Mouse (Mus musculus) liver, embryonic 12.5 days (tissue): ENCODE measurements at regions not wholly inside any gene's neighbourhood (a gene's known extent, or its start where the extent isn't known, plus 50 kb on each side); places are given as distances from the start of the nearest gene placed in this dataset.

Experiments used
- ATAC-seq: fragments of 200-750 bp; cut with Nextera tagmentation; 2 replicates; pipeline ENCODE4 v1.8.0; 2017; ENCODE audit warnings: moderate number of reproducible peaks, mild to moderate bottlenecking, moderate library complexity
- H3K27ac ChIP-seq: fragments of 300-500 bp; sonication (generic); 2 replicates; pipeline ENCODE4 v1.5.1; 2016; ENCODE audit warnings: mild to moderate bottlenecking
- H3K27me3 ChIP-seq: fragments of 300-500 bp; sonication (generic); replicated peaks from 2 replicates; pipeline ENCODE4 v1.6.1; 2016; ENCODE audit warnings: mild to moderate bottlenecking, moderate library complexity
- H3K36me3 ChIP-seq: fragments of 300-500 bp; sonication (generic); 2 replicates; pipeline ENCODE4 v1.6.1; 2016; ENCODE audit warnings: mild to moderate bottlenecking, moderate library complexity
- H3K4me1 ChIP-seq: fragments of 300-500 bp; sonication (generic); 2 replicates; pipeline ENCODE4 v1.6.1; 2016
- H3K4me2 ChIP-seq: fragments of 300-500 bp; sonication (generic); 2 replicates; pipeline ENCODE4 v1.6.1; 2016; ENCODE audit warnings: mild to moderate bottlenecking, moderate library complexity
- H3K4me3 ChIP-seq: fragments of 300-500 bp; sonication (generic); 2 replicates; pipeline ENCODE4 v1.5.1; 2016; ENCODE audit warnings: mild to moderate bottlenecking, moderate library complexity
- H3K9ac ChIP-seq: fragments of 300-500 bp; sonication (generic); 2 replicates; pipeline ENCODE4 v1.6.1; 2016; ENCODE audit warnings: mild to moderate bottlenecking, moderate library complexity
- H3K9me3 ChIP-seq: fragments of 300-500 bp; sonication (generic); replicated peaks from 2 replicates; pipeline ENCODE4 v1.6.1; 2016; ENCODE audit warnings: mild to moderate bottlenecking, moderate library complexity
- WGBS: fragments of 180-500 bp; shearing (Covaris S2); methylation state at CpG from one replicate; pipeline ENCODE4 v1.1.7; 2016; ENCODE audit not compliant: insufficient replicate concordance; 5-methylcytosine and 5-hydroxymethylcytosine counted together

GRCm38 (mm10) chr3:40092765-40093368, 438.2 kb upstream of the Intu start:
- WGBS, result 73% methylated on average over 8 of the region's 8 CpGs

DNA sequence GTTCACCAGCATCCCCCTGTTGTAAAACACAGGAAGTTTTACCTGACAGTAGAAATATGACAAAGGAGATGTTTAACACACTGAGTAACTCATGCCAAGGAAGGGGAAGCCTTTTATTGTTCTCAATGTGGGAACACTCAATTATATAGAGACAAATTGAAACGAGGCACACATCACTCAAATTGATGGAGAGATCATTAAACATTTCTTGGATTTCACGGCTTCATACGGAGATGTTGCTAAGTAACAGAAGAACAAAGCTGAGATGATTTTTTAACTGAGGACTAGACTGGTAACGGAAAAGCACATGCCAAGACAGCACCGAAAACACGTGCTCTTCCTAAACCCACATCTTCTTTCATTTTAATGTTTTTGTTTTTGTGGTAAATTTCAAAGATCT, 437.0 kb upstream of the Intu start:
- H3K9me3 ChIP-seq, result no peaks in the 10 kb centered on the region
- 73% methylated on average over 6 of the region's 6 CpGs for WGBS
- no peaks in the 10 kb centered on the region for H3K27me3 ChIP-seq
- H3K4me1 ChIP-seq, result no peaks in the 10 kb centered on the region
- H3K4me3 ChIP-seq, result no peak overlapping the region
- H3K36me3 ChIP-seq, result no peaks in the 10 kb centered on the region
- H3K27ac ChIP-seq, result no peak overlapping the region
- H3K4me2 ChIP-seq, result no peak overlapping the region
- no peak overlapping the region for H3K9ac ChIP-seq
- ATAC-seq, result no peak

More at GRCm38 (mm10) chr3:40092765-40093368, 438.2 kb upstream of the Intu start:
- no peaks in the 10 kb centered on the region for H3K36me3 ChIP-seq
- H3K27me3 ChIP-seq, result no peaks in the 10 kb centered on the region
- no peaks in the 10 kb centered on the region for H3K9me3 ChIP-seq
- no peak overlapping the region for H3K27ac ChIP-seq
- H3K4me1 ChIP-seq, result no peaks in the 10 kb centered on the region
- ATAC-seq, result no peak
- H3K9ac ChIP-seq, result no peak overlapping the region
- no peak overlapping the region for H3K4me3 ChIP-seq
- H3K4me2 ChIP-seq, result no peak overlapping the region

DNA sequence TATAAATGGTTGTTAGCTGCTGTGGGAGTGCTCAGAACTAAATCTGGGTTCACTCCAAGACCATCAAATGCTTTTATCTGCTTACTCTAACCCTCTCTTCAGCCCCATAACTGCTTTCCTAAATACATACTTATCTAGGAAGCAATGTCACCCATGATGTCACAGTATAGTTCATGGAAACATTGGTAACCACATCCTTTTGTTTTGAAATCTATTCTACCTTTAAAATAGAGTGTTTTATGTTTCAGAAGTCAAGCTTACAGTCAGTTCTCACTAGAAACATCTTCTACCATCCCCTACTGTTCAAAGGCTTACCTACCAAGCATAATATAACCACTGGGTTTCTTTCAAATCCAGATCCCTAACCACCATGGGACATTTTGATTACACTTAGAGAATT, 436.4 kb upstream of the Intu start:
- H3K27me3 ChIP-seq, result no peaks in the 10 kb centered on the region
- H3K4me3 ChIP-seq, result no peak overlapping the region
- H3K9me3 ChIP-seq, result no peaks in the 10 kb centered on the region
- no peak overlapping the region for H3K27ac ChIP-seq
- no peaks in the 10 kb centered on the region for H3K36me3 ChIP-seq
- no peak for ATAC-seq
- no peaks in the 10 kb centered on the region for H3K4me1 ChIP-seq
- no peak overlapping the region for H3K4me2 ChIP-seq
- no peak overlapping the region for H3K9ac ChIP-seq

- no peak overlapping the region for H3K27ac ChIP-seq
- H3K36me3 ChIP-seq, result no peaks in the 10 kb centered on the region
- no peak overlapping the region for H3K4me2 ChIP-seq
- H3K4me1 ChIP-seq, result no peaks in the 10 kb centered on the region
- 78% methylated on average over 4 of the region's 4 CpGs for WGBS
- H3K27me3 ChIP-seq, result no peaks in the 10 kb centered on the region
- H3K9me3 ChIP-seq, result no peaks in the 10 kb centered on the region
- no peak for ATAC-seq
- no peak overlapping the region for H3K9ac ChIP-seq
- no peak overlapping the region for H3K4me3 ChIP-seq
Observed at GRCm38 (mm10) chr3:40102698-40103097, 428.4 kb upstream of the Intu start.

DNA sequence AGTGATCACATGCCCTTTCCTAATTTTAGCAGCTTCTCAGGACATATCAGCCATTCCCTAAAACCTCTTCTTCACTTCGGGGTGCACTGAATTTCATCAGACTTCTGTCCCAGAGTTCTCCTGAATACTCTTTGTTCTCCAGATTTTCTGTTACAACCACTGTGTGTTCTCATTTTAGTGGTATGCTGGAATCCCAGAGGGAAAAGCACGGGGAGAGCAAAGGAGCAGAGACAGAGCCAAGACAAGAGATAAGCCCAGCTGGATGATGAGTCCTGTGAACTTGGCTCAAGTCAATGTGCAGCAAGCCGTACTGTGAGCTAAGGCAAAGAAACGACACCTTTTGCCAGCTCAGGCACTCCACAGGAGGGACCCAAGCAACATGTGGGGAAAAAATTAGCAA, 416.3 kb upstream of the Intu start:
- Histone ChIP-seq H3K9ac (no peak overlapping the region), H3K4me2 (no peak overlapping the region), H3K4me1 (no peaks in the 10 kb centered on the region), H3K36me3 (no peaks in the 10 kb centered on the region), H3K27ac (no peak overlapping the region), H3K4me3 (no peak overlapping the region), H3K9me3 (no peaks in the 10 kb centered on the region), H3K27me3 (no peaks in the 10 kb centered on the region)
- ATAC-seq, result no peak
- 46% methylated on average over 4 of the region's 4 CpGs for WGBS

DNA sequence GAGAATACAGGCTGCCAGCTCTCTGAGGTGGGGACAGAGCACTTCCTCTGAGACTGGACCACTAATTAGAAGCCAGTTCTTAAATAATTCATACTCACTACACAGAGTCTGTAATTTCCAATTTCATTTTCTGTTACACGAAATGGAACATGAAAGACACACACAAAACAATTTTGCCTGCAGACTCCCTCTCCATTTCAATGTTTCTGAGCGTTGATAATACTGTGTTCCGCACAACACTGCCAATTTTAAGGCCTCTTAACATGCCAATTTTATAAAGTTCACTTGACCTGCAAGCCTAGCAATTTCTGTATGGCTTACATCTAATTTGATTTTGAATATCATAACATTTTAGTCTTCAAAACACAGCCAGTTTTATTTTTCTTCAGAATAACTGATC, 412.5 kb upstream of the Intu start:
- WGBS, result 53% methylated on average over 3 of the region's 3 CpGs
- no peak overlapping the region for H3K9ac ChIP-seq
- ATAC-seq, result no peak
- H3K27ac ChIP-seq, result no peak overlapping the region
- H3K4me3 ChIP-seq, result no peak overlapping the region
- H3K36me3 ChIP-seq, result no peaks in the 10 kb centered on the region
- H3K4me2 ChIP-seq, result no peak overlapping the region
- H3K4me1 ChIP-seq, result no peaks in the 10 kb centered on the region
- H3K9me3 ChIP-seq, result no peaks in the 10 kb centered on the region
- no peaks in the 10 kb centered on the region for H3K27me3 ChIP-seq

- no peak overlapping the region for H3K9ac ChIP-seq
- WGBS, result 50% methylated on average over 1 of the region's 1 CpGs
- ATAC-seq, result no peak
Observed at GRCm38 (mm10) chr3:40119462-40119861, 411.6 kb upstream of the Intu start.

DNA sequence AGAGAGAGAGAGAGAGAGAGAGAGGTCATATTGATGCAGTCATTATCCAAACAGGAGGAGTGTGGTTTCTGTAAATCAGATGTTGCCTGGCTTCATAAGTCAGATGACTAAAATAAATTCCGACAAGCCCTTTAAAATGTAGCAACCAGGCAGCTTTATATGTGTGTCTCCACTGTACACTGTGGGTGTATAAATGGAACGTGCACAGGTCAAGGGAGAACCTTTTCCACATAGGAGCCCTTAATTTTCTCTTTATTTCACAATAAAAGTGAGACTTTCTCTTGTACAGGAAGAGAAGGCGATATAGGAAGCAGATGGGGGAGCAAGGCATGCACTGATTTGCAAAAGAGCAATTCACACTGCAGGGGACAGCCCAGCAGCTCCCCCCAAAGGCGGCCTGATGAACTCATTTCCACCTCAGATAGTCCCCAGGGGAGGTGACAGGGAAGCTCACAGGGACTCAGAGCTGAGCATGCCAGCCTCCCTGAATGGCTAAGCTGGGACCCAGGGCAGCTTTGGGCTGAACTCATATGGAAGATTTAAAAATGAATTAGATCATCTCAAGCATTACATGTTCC, 410.7 kb upstream of the Intu start:
- Histone ChIP-seq H3K27ac (no peak overlapping the region), H3K36me3 (no peaks in the 10 kb centered on the region), H3K4me2 (no peak overlapping the region), H3K4me3 (no peak overlapping the region), H3K27me3 (no peaks in the 10 kb centered on the region), H3K9ac (no peak overlapping the region), H3K9me3 (no peaks in the 10 kb centered on the region), H3K4me1 (no peaks in the 10 kb centered on the region)
- WGBS, result 32% methylated on average over 4 of the region's 4 CpGs
- ATAC-seq, result no peak

More at GRCm38 (mm10) chr3:40119462-40119861, 411.6 kb upstream of the Intu start:
- Histone ChIP-seq H3K36me3 (no peaks in the 10 kb centered on the region), H3K4me2 (no peak overlapping the region), H3K4me1 (no peaks in the 10 kb centered on the region), H3K9me3 (no peaks in the 10 kb centered on the region), H3K27me3 (no peaks in the 10 kb centered on the region), H3K27ac (no peak overlapping the region), H3K4me3 (no peak overlapping the region)

DNA sequence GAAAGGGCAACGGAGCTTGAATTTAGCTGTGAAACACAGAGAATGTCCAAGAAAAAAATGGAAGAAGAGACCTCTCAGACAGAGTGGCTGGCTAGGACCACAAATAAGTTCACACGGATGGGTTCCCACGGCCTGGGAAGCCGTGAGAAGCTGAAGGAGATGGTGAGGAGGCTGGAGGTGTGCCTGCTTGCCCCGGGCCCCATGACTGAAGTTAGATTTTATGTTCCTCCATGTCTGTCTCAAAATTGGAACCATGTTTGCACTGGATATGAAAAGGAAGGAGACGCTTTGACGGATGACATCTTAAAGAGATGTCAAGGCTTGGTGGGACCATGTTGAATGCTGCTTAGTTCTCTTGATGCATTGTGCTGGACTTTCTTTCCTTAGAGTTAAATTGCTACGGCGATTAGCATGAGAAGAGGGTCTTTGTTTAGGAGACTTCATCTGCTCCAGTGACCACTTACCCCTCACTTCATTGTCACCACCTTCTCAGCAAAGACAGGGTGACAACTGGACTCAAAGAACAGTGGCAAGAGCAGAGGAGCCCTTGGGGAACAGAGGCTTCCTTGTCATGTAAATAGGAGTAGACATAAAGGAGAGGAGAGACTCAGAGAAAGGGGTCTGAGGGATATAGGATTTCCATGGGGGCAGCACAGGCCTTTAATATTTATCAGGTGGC, 407.4 kb upstream of the Intu start:
- Histone ChIP-seq H3K9me3 (no peaks in the 10 kb centered on the region), H3K4me3 (no peak overlapping the region), H3K9ac (no peak overlapping the region), H3K27ac (no peak overlapping the region), H3K4me1 (no peaks in the 10 kb centered on the region), H3K4me2 (no peak overlapping the region), H3K36me3 (no peaks in the 10 kb centered on the region), H3K27me3 (no peaks in the 10 kb centered on the region)
- no peak for ATAC-seq
- WGBS, result 75% methylated on average over 9 of the region's 9 CpGs

DNA sequence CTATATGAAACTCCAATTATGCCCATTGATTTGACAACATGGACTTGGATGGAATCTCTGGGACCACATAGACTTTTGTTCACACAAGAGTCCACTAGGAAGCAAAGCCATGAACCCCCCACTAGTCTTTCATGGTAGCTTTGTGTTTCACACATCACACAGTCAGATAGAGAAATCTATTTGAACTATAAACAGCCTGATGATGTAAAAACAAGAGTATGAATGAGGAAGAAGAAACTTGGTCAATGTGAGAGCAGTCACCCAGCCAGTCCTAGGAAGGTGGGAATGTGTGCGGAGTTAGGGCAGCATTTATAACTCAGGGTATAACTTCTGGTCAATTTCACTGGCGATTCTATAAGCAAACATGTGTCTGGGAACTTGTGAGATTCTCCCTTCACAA, 404.2 kb upstream of the Intu start:
- H3K9me3 ChIP-seq, result no peaks in the 10 kb centered on the region
- no peak overlapping the region for H3K4me2 ChIP-seq
- H3K27me3 ChIP-seq, result no peaks in the 10 kb centered on the region
- no peak overlapping the region for H3K27ac ChIP-seq
- no peak overlapping the region for H3K4me3 ChIP-seq
- H3K36me3 ChIP-seq, result no peaks in the 10 kb centered on the region
- ATAC-seq, result no peak
- H3K9ac ChIP-seq, result no peak overlapping the region
- WGBS, result 70% methylated on average over 2 of the region's 2 CpGs
- no peaks in the 10 kb centered on the region for H3K4me1 ChIP-seq

DNA sequence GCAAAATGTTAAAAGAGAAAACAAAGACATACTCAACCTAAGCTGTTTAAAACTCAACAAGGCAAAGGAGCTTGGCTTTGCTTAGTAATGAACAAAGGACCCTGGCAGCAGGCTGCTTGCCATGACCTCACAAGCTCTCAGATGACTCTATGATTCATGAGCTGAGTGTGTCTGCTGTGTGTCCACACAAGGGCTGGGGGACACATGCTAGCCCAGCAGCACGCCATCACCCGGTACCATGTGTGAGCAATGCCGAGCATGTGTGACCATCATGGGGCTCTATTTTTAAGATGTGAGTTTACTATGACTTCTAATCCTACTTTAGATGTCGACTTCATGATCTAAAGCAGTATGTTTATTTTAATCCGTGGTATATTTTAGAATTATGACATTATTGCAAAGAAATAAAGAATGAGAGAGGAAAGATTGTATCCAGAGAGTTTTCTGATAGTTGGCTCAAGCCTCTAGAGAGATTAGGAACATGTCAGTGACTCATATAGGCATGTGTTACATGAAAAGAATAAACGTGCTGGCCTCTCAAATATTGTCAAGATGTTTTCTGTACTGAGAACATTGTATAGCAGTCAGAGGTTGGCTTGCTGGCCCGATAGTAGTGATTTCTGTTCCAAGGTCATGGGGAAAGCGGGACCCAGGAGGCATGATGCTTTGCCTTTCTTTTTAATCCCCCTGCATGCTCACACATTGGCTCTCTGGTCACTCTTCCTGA, 400.1 kb upstream of the Intu start:
- Histone ChIP-seq H3K4me3 (no peak overlapping the region), H3K27ac (no peak overlapping the region), H3K4me1 (no peaks in the 10 kb centered on the region), H3K36me3 (no peaks in the 10 kb centered on the region), H3K4me2 (no peak overlapping the region), H3K9ac (no peak overlapping the region), H3K9me3 (no peaks in the 10 kb centered on the region), H3K27me3 (no peaks in the 10 kb centered on the region)
- WGBS, result 62% methylated on average over 8 of the region's 8 CpGs
- no peak for ATAC-seq

DNA sequence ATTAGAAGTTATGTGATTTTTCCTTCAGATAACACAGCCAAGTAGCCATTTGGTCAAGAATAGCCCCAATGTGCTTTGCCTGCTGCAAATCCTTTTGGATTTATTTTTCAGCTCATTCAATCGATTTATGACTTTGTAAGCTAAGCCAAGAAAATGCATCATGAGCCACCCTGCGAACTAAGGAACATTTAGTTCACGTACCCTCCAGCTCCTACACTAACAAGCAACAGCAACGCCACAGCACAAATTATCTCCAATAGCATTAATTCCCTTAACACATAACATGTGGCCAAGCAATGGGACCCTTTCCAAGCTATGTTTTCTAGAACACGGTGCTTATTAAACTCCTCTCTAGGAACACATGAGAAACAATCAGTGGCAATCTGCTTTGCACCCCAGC, 392.4 kb upstream of the Intu start:
- ATAC-seq, result no peak
- Histone ChIP-seq H3K9me3 (no peaks in the 10 kb centered on the region), H3K4me2 (no peak overlapping the region), H3K9ac (no peak overlapping the region), H3K4me1 (no peaks in the 10 kb centered on the region), H3K27ac (no peak overlapping the region), H3K27me3 (no peaks in the 10 kb centered on the region), H3K4me3 (no peak overlapping the region), H3K36me3 (no peaks in the 10 kb centered on the region)
- 62% methylated on average over 5 of the region's 5 CpGs for WGBS
